Mouse (Mus musculus) cerebellum, adult 2 months (tissue): Measurements from ENCODE around the gene Pde1c. TPM values are rescaled to one million over a fixed set of nuclear protein-coding genes. Genes with fewer than 3 reads are reported as not detected.
A peak's percentile ranks its signal among the peaks of the same experiment; 100 is the strongest.

Source experiments
- DNase-seq, 2 experiments: peaks; one replicate each; pipeline ENCODE4 v3.0.0; 2021
- H3K27ac ChIP-seq: fragments of 200-500 bp; 2 replicates; pipeline ENCODE4 v1.5.1; 2012; ENCODE audit warnings: low read length, control low read depth, inconsistent platforms; ENCODE audit not compliant: insufficient read depth
- H3K27me3 ChIP-seq: fragments of 200-500 bp; 2 replicates; pipeline ENCODE4 v1.6.1; 2012; ENCODE audit warnings: inconsistent platforms, mild to moderate bottlenecking, low read length, moderate library complexity; ENCODE audit not compliant: control insufficient read depth, insufficient read depth
- H3K4me1 ChIP-seq: fragments of 200-500 bp; 2 replicates; pipeline ENCODE4 v1.6.1; 2011; ENCODE audit warnings: low read length; ENCODE audit not compliant: control insufficient read depth, insufficient read depth
- H3K4me3 ChIP-seq: fragments of 200-500 bp; replicated peaks from 2 replicates; pipeline ENCODE3; 2011; ENCODE audit warnings: mild to moderate bottlenecking, low read depth, low read length, control low read depth; ENCODE audit not compliant: insufficient read depth
- CTCF ChIP-seq: fragments of 200-500 bp; IDR thresholded peaks from 2 replicates; pipeline ENCODE4 v1.5.1; 2011; ENCODE audit warnings: low read depth, mild to moderate bottlenecking, control low read depth, low read length, moderate library complexity, borderline replicate concordance; ENCODE audit not compliant: insufficient read depth
- POLR2A ChIP-seq: fragments of 200-500 bp; IDR thresholded peaks from 2 replicates; pipeline ENCODE4 v1.6.1; 2011; ENCODE audit warnings: low read length, control low read depth, borderline replicate concordance; ENCODE audit not compliant: insufficient read depth
- WGBS: fragments of 180-500 bp; shearing (Covaris S2); methylation state at CpG from one replicate; pipeline ENCODE4 v1.1.7; 2018; 5-methylcytosine and 5-hydroxymethylcytosine counted together
- polyA plus RNA-seq: library from polyadenylated mRNA; depleted of rRNA; stranded (reverse); fragments of >200 nt; gene quantifications from 2 replicates; pipeline ENCODE4 v1.2.3, GENCODE M21; 2012

Gene Pde1c
- polyA plus RNA-seq, 1 experiment, result 29.9 TPM

DNA sequence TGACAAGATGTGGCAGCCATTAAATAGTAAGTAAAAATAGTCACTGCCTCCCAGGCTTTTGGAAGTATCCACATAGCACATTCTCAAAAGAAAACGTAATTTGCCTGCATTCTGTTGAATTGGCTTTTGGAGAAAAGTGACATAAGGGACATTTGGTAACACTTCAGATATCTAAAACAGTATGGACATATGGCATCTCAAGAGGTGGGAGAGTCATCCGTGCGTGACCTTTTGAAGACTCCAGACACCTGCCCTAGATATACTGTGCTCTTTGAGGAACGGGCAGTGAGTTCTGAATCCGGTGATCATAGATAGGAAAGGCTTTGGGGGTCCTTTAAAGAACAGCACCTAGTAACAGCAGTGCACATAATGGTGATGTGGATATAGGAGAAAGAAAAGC, 143.1 kb downstream of the Pde1c start:
- H3K4me3 ChIP-seq, result no peak overlapping the region
- H3K27me3 ChIP-seq, result no peaks in the 10 kb centered on the region
- 8% methylated on average over 5 of the region's 5 CpGs for WGBS

DNA sequence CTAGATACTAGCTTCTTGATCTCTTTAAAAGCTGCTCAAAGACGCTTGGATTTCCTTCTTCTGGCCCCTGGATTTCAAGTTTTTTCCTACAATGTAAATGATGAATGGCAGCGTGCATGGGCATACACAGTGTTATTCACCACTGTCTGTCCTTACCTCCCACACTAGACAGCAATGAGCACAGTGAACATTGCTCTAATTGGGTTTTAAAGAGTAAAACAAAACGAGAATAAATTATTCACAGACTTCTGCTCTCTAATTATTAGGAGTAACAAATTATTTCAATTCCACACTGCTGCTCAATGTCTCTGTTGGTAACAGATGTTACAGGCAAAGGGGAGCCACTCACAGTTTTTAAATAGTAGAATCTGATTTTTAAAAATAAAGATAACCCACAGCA, 146.0 kb downstream of the Pde1c start:
- Histone ChIP-seq H3K27ac (no peak overlapping the region), H3K4me3 (no peak overlapping the region), H3K4me1 (peaks cover 18% of the 10 kb centered on the region), H3K27me3 (no peaks in the 10 kb centered on the region)
- no peak for DNase-seq
- TF ChIP-seq POLR2A (no peak), CTCF (no peak)
- WGBS, result 75% methylated on average over 3 of the region's 3 CpGs

More for the DNA sequence above, 143.1 kb downstream of the Pde1c start:
- TF ChIP-seq CTCF (no peak), POLR2A (no peak)
- Histone ChIP-seq H3K27ac (peak overlapping the region; percentile 42), H3K4me1 (peaks cover 18% of the 10 kb centered on the region)
- DNase-seq, result peak; percentile 72 to 91

DNA sequence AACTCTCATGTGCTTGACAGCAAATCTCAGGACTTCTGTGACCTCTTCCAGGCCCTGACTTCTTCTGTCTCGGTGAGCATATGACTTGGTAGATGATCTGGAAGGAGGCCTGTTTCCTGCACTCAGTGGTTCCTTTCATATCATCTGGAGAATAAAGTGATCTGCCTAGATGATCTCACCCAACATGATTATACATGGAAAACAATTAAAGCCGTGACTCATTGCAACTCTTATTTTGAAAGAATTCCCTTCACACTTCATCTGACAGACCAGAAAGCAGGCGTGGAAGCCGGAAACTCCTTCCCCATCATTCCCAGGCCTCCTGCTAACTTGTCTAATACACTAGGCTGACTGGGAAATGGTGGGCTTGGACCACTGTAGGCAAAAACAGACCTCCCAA, 152.7 kb downstream of the Pde1c start:
- no peak for DNase-seq
- no peak overlapping the region for H3K4me3 ChIP-seq
- TF ChIP-seq CTCF (no peak), POLR2A (no peak)
- no peaks in the 10 kb centered on the region for H3K27me3 ChIP-seq
- 59% methylated on average over 4 of the region's 4 CpGs for WGBS
- H3K4me1 ChIP-seq, result no peaks in the 10 kb centered on the region
- H3K27ac ChIP-seq, result no peak overlapping the region

DNA sequence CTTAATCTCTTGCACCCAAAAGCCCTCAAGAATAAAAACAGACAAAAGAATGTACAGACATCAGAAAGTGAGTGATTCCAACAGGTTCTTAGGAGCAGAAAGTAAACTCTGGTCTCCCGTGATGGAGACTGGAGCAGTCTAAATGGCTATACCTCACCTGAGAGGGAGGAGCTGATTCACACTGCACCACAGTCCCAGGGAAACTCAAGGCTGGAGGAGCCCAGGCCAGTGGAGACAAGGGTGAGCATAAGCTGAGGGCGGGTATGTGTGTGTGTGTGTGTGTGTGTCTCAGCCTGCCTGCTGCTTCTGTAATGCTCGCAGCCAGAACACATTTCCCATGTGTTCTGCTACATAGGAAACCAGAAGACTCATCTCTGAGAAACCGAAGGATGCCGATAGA, 179.7 kb downstream of the Pde1c start:
- no peak for DNase-seq
- H3K27me3 ChIP-seq, result no peaks in the 10 kb centered on the region
- 48% methylated on average over 5 of the region's 5 CpGs for WGBS

DNA sequence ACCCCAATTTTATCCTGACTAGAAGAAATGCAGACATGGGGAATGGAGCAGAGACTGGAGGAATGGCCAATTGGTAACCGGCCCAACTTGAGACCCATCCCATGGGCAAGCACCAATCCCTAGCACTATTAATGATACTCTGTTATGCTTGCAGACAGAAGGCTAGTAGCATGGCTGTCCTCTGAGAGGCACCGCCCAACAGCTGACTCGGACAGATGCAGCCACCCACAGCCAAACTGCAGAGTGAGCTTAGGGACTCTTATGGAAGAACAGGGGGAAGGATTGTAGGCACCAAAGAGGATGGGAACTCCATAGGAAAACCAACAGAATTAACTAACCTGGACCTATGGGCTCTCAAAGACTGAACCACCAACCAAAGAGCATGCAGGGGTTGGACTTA, 192.5 kb downstream of the Pde1c start:
- 60% methylated on average over 3 of the region's 3 CpGs for WGBS
- Histone ChIP-seq H3K27me3 (no peaks in the 10 kb centered on the region), H3K4me1 (peaks cover 11% of the 10 kb centered on the region; the same call in 1 of the 2 replicates), H3K27ac (no peak overlapping the region), H3K4me3 (no peak overlapping the region)
- TF ChIP-seq POLR2A (no peak), CTCF (no peak)
- no peak for DNase-seq

More for the DNA sequence above, 179.7 kb downstream of the Pde1c start:
- Histone ChIP-seq H3K4me3 (no peak overlapping the region), H3K27ac (no peak overlapping the region), H3K4me1 (no peaks in the 10 kb centered on the region)
- TF ChIP-seq POLR2A (no peak), CTCF (no peak)

DNA sequence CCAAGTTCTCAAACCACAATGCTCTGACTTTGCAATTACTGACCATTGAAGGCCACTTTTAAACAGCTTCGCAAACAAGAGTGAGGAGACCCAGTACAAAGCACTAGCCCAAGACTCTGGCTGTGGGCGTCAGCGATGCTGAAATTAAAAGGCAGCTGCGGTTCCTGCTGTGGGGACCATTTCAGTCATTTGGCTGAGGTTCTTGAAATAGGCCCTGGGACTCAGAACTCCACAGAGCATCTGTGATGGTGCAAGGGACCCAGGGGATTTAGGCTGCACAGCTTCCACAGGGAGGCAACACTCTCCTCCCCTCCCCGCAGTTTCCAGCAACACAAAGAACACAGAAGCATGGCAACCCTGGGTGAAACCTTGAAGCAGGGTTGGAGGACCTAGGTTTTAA, 194.7 kb downstream of the Pde1c start:
- Histone ChIP-seq H3K4me3 (no peak overlapping the region), H3K27ac (no peak overlapping the region), H3K27me3 (no peaks in the 10 kb centered on the region), H3K4me1 (peaks cover 11% of the 10 kb centered on the region; the same call in 1 of the 2 replicates)
- WGBS, result 77% methylated on average over 5 of the region's 5 CpGs
- TF ChIP-seq CTCF, result no peak
- TF ChIP-seq POLR2A, result no peak
- DNase-seq, result no peak

DNA sequence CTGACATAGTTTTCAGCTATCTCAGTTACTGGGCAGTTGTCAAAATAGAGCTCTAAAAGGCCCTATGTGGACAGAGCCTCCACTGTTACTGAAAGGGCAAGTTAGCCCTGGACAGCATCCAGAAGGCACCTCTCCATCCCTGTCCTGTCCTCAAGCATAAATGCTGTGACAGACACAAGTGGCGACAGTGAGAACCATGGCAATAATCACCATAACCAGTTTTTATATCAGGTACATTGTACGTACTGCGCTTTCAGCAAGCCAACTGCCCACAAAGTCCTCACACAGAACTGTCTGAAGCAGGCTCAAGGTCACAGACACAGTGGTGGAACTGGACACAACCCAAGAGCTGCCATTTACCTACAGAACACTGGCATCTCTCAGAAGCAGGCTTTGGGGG, 195.2 kb downstream of the Pde1c start:
- Histone ChIP-seq H3K27ac (no peak overlapping the region), H3K4me1 (peaks cover 11% of the 10 kb centered on the region; the same call in 1 of the 2 replicates), H3K4me3 (no peak overlapping the region), H3K27me3 (no peaks in the 10 kb centered on the region)
- peak; percentile 45 to 62 for DNase-seq
- 64% methylated on average over 3 of the region's 3 CpGs for WGBS
- TF ChIP-seq POLR2A (no peak), CTCF (no peak)

DNA sequence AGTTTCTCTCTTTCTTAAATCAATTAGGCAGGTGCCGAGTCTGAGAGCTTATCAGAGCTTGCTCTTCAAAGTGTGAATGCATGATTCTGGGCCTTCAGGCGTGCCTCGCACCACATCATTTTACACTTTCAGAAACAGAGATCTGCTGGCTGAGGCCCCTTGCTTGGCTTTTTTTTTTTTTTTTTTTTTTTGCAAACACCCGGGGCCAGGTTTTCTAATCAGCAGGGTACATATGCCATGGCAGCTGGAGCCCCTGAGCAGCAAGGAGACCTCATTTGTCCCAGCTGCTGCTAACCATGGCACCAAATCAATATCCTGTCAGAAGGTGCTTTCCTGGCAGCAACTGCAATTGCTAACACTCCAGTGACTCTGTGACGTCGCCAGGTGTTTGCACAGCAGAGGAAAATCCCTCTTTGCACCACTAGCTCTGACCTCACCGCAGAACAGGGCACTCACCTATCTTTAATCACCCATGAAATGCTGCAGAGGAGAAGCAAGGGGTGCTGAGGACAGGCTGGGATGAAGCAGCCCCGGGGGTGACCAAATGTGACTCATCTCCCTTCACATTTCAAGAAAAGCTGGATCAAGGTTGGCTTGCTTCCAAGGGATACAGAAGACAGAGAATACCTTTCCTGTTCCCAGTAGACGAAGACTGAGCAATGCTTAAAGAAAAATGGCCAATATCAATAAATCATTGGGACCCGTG, 195.7 kb downstream of the Pde1c start:
- DNase-seq, result peak; percentile 47 to 65
- Histone ChIP-seq H3K27ac (no peak overlapping the region), H3K4me1 (peaks cover 11% of the 10 kb centered on the region; the same call in 1 of the 2 replicates), H3K4me3 (no peak overlapping the region), H3K27me3 (no peaks in the 10 kb centered on the region)
- no peak for TF ChIP-seq CTCF
- TF ChIP-seq POLR2A, result no peak
- WGBS, result 37% methylated on average over 10 of the region's 10 CpGs
